Mouse (Mus musculus): Measurements from ENCODE around the gene Baat. TPM values are rescaled to one million over a fixed set of nuclear protein-coding genes. Genes with fewer than 3 reads are reported as not detected.

The Baat gene
- total RNA-seq (2023): not detected

GRCm38 (mm10) chr4:49506386-49506785, at the start of gene Baat:
Gene Baat, minus strand, starts transcription at chr4:49506557.

GRCm38 (mm10) chr4:49549383-49549782, 43.0 kb upstream of the Baat start, which contains the start of gene Aldob:
Gene Aldob, minus strand, starts transcription at chr4:49549546.

DNA sequence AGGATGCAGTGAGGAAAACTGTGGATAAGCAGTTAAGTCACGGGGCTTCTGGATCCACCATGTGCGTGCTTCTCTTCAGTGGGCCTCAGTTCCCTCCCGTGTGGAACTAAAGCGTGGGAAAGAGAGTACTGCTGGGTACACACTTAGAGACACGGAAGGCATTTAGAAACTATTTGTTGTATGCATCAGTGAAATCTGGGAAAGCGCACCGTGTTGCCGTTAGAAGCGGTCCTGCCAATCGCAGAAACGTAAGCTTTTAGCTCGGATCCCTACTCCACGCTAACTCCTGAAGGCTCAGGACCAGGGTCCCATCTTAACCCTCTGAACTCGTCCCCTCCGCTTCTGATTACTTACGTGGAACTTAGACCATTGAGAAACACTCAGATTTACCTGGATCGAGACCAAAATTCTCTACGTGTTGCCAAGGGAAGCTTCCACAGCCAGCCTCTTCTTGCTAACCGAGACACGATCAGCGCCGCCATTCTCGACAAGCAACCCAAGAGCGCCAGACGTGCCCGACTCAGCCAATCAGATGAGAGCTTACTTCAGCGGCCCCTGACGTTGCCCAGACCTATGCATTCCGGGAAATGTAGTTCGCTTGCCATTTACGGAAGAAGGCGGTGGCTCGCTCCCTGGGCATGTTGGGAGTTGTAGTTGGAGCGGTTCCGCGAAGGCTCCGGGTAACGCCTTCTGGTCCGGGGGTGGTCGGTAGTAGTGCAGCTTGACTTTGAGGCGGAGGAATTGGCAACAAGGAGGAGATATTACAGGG, 14.4 kb upstream of the Baat start, which contains the start of the genes Mrpl50 and Zfp189:
Mrpl50 (minus strand) TSS at position 522 of the 769 bp plus-strand sequence.
Zfp189 (plus strand) TSS at position 605 of the 769 bp plus-strand sequence.

DNA sequence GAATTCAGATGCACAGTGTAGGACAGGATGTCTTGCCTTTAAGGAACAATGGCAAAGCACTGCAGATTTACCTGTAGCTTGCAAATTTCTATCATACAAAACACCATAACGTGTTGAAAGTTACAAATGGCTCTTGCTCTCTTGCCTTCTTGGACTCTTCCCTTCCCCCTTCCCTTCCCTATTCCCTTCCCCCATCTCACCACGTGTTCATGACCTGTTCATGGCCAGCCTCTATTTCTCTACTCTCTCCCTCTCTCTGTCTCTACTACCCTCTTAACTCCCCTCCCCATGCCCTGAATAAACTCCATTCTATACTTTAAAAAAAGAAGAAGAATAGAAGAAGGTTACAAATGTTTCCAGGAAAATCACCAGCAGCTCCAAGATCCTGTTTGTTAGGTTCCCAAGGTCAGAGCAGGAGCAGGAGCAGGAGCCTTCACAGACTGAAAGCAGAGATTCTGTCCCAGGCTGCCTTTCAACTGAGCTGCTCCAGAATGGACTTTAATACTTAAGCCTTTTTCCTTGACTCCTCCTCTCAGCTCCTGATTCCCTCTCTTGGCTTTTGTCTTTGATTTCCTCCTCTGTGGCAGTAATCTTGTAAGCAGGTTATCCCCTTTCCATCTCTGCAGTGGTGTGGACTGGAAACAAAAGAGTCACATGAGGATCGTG, 32.8 kb downstream of the Baat start, which contains the start of gene Acnat1:
Acnat1 (minus strand) TSS at position 478 of the 666 bp plus-strand sequence.

Other genes with a start within 250 kb of the Baat start
- gene Acnat2, start 98.4 kb downstream of the Baat start, total RNA-seq (2023): not detected
- not detected for gene Acnat1, start 32.6 kb downstream of the Baat start, total RNA-seq (2023)
- gene Mrpl50, start 14.5 kb upstream of the Baat start, total RNA-seq (2023): 1 to 10 TPM; 8.3 to 9.6 TPM
- 1 to 10 TPM; 1.0 to 3.0 TPM for gene Zfp189, start 14.6 kb upstream of the Baat start, total RNA-seq (2023)
- gene Aldob, start 43.0 kb upstream of the Baat start, total RNA-seq (2023): not detected
- not detected for gene Tmem246, start 91.3 kb upstream of the Baat start, total RNA-seq (2023)
- gene Rnf20, start 125.4 kb upstream of the Baat start, total RNA-seq (2023): 10 to 100 TPM; 76.3 to 77.0 TPM
- not detected for gene Ppp3r2, start 175.5 kb upstream of the Baat start, total RNA-seq (2023)